Mouse (Mus musculus) kidney, postnatal 14 days (tissue): ENCODE measurements around the gene Cetn3.

ENCODE experiments used
- DNase-seq: peaks from one replicate; pipeline ENCODE4 v3.0.0; 2022; ENCODE audit warnings: mixed read lengths

Gene Cetn3

DNA sequence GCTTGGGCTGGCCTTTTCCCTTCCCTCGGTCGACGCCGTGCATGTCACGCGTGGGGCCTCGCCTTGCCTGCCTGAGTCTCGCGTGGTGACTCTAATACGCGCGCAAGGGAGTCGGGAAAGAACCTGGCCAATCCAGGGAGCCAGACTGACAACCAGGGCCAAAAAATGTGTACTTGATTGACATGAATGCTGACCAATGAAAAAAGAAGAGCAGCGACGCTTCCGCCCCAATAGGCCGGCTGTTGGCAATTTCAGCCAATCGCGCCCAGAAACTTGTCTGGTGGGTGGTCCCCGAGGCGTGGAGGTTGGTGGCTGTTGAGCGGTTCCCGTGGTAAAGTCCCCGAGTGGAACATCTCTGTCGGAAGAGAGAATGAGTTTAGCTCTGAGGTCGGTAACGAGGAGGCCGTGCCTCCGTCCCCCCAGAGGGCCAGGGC is at the start of gene Cetn3:
TSS of gene Cetn3 (plus strand) at position 107 of the 434 bp plus-strand sequence.
- DNase-seq: peak; percentile 95

GRCm38 (mm10) chr13:81736606-81737005 is 46.3 kb upstream of the Cetn3 start:
- DNase-seq: no peak

GRCm38 (mm10) chr13:81740898-81741297 is 42.0 kb upstream of the Cetn3 start:
- DNase-seq: no peak

- DNase-seq: no peak
Measured at GRCm38 (mm10) chr13:81743391-81744091, 39.3 kb upstream of the Cetn3 start.

GRCm38 (mm10) chr13:81744092-81744396 is 38.8 kb upstream of the Cetn3 start:
- no peak for DNase-seq

- DNase-seq: no peak
Measured at GRCm38 (mm10) chr13:81754878-81755277, 28.0 kb upstream of the Cetn3 start.

DNA sequence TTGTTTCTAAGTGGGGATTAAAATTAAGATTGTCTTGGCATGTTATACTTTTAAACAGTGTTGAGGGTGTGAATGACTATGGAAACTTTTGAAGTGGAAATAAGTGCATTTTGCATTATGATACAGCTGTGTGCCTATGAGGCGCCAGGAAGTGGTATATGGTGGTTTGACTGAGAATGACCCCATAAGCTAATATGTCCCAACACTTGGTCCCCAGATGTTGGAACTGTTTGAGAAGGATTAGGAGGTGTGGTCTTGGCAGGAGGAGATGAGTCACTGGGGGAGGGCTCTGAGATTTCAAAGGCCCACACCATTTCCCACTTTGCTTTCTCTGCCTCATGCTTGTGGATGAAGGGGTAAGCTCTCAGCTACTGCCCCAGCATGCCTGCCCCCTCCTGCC is 27.6 kb upstream of the Cetn3 start:
- DNase-seq: no peak

DNA sequence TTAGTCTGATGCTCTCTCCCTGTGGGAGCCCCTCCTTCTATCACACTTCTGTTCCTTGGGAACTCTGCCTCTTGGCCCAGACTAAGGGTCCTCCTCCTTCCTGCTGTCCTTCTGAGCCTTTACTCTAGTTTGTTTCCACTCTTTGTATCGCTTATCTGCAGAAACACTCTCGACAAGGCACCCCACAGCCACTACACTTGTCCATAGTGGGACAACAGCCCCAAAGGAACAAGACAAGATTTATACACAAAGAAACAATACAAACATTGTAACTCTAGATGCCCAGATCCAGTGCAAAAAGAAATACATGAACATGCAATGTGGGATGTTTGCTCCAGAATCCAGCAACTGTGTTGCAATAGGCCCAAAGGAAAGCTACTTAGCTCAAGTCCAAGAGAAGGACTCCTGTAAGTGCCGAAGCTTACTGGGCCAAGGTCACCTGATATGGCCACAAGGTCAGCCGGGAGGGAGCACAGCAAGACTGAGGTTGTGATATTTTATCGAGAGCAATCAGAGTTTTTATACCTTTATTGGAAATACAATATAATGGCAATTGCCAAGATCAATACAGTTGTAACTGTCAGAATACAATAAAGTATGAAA is 25.7 kb upstream of the Cetn3 start:
- DNase-seq: no peak

- peak; percentile 57 for DNase-seq
Measured at GRCm38 (mm10) chr13:81760379-81760778, 22.5 kb upstream of the Cetn3 start.

DNA sequence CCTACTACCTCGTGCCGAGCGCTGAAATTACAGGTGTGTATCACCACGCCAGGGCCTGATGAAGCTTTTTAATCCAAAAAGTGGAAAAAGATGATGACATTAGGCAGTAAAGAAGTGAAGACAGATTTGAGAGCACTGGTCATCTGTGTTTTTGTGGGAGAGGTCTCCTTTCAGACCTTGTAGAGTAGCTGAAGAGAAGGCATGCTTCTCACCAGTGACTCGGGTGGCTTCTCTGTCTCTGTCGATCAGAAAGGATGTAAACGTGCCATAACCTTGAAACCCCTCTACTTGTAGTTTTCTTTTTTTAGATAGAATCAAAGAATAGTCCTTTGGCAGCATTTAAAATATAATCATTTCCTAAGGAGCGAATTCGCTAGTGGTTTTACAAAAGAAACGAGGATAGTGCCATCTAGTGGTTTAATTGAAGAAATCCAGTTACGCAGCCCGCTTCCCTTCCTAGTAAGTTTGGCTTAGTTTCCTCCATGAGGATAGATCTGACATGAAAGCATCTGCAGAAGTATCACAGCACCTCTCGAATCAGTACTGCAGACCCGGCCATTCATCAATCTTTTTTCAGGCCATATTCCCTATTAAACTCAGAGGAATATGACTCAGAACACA is 21.2 kb upstream of the Cetn3 start:
- DNase-seq: peak; percentile 57

- no peak for DNase-seq
Measured at GRCm38 (mm10) chr13:81764173-81764572, 18.7 kb upstream of the Cetn3 start.

DNA sequence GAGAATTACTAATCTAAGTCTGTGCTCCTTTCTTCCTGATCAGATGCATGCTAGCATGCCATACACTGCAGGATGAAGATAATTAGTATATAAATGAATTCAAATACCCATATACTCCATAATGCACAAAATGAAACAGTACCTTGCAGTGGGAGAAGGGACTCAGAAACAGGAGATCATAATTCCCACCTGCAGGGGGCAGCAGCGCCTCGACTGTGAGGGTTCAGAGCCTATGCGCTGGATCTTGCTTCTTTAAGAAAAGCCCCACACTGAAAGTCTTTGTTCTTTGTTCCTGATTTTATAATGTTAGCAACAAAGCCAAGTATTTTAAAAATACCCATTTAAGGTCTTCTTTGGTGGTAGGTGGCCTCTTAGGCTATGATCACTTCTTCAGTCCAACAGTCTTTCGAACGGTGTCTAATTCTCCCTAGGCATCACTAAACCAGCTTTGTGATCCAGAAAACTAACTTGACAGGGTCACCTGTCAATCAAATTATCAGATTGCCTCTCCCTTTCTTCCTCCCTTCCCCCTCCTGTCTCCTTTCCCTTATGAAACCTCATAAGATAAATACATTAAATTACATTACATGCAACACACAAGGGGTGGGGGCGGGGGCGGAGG is 15.7 kb upstream of the Cetn3 start:
- DNase-seq: peak; percentile 55

- no peak for DNase-seq
Measured at GRCm38 (mm10) chr13:81776217-81776616, 6.7 kb upstream of the Cetn3 start.

DNA sequence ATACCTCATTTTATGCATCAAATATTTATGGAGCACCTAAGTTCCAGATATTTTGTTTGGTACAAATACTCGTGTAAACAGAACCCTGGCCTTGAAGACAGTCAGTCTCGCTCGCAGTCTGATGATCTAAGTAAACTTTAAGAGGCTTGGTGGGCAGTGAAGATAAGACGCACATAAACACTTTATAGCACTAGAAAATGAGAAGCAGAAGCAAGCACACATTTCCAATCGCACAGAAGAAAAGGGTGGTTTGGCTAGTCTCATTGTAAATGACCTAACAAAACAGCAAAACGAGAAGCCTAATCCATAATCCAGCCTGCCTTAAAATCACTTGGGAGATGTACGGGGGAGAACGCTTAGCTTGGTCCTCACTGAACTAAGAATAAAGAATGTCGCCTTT is 402 bp upstream of the Cetn3 start:
- no peak for DNase-seq

DNA sequence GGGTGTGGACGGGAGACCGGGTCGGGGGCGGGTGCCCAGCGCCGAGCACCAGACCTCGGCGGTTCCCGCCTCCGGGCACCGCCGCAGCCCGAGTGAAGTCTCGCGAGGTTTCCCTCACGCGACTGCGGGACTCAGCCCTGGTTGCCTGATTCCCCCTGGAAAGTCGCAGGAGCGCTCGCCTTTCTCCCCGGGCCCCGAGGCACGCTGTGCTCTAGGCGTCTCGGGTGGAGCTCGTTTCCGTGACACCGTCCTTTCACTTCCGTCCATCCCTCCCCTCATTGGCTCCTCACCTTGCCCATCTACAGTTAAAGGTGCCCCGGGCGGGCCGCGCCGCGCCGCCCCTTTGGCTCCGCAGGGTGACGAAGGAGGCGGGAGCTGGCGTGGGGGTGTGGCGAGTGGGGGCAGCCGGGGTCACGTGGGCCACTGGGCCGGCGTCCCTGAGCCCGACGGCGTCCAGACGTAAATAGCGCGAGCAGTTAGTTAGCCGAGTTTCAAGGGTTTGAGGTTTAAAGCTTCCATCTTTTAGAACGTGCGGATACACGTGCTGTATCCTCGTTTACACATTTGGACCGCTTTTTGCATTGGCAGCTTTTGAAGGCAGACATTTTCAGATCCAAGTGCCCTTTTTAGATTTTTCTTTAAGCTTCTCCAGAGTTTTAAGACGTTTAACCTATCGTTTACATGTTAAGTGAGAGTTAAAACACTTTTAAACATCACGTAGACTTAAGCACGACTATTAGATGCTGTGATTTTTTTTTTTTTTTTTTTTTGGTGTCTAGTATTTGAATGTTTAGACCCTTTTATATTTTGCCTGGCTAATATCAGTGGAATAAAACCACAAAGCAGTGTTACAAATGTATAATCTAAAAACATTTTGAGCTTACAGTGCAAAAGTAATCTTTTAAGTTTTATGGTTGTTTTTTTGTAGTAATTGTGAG is 797 bp downstream of the Cetn3 start:
- DNase-seq: peak; percentile 97

GRCm38 (mm10) chr13:81785766-81786480 is 3.0 kb downstream of the Cetn3 start:
- DNase-seq: no peak

DNA sequence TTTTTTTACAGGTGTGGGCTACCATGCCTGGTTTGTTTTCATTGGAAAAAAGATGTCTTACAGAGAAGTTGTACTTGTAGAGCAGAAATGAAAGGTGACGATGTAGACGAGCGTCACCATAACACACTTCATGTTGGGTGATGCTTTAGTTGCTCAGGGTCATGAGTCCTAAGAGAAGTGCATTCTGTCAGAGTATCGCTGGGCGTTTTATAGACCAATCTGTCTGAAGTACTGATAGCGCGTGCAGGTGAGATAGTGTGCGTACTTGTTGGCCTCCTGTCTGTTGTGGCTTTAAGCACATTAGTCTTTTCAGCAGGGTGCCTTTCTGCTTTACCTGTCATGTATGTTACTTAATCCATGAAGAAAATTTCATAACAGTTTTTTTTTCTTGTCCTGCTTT is 7.3 kb downstream of the Cetn3 start:
- DNase-seq: no peak

- DNase-seq: no peak
Measured at GRCm38 (mm10) chr13:81791861-81792260, 9.0 kb downstream of the Cetn3 start.

DNA sequence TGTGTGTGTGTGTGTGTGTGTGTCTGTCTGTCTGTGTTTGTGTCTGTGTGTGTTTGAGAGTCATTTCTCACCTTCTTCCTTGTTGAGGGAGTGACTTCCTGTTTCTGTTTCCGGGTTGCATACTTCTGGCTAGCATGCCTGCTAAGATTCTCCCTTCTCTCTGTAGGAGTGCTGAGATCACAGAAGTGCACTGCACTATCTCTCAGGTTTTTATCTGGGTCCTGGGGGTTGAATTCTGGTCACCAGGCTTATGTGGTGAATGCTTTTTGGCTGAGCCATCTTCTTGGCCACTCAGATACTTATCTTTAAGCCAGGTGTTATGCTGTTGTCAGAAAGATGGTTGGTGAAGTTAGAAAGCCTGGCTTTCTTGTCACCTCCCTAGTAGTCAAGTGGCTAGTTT is 11.0 kb downstream of the Cetn3 start:
- no peak for DNase-seq

- no peak for DNase-seq
Measured at GRCm38 (mm10) chr13:81801121-81801520, 18.2 kb downstream of the Cetn3 start.

GRCm38 (mm10) chr13:81803713-81804112 is 20.8 kb downstream of the Cetn3 start:
- no peak for DNase-seq

GRCm38 (mm10) chr13:81822750-81823149 is 39.9 kb downstream of the Cetn3 start:
- DNase-seq: no peak
